Mouse (Mus musculus): ENCODE measurements at regions not wholly inside any gene's neighbourhood (a gene's known extent, or its start where the extent isn't known, plus 50 kb on each side); places are given as distances from the start of the nearest gene placed in this dataset.

GRCm38 (mm10) chr14:76198406-76198805 is 87.7 kb downstream of the Nufip1 start:
- TF ChIP-seq CTCF (IDR thresholded peaks at IDR 0.05; ENCODE audit: extremely low read depth, insufficient read depth, insufficient read length, insufficient replicate concordance) = no peak
- TF ChIP-seq POLR2A (IDR thresholded peaks at IDR 0.05; ENCODE audit: low read depth, low read length) = no peak
